Mouse (Mus musculus): ENCODE data around the gene Snx13. TPM values are rescaled to one million over a fixed set of nuclear protein-coding genes. Genes with fewer than 3 reads are reported as not detected.

Gene Snx13
- total RNA-seq, 2 experiments from 2014 or later: 65.7 to 67.8 TPM

GRCm38 (mm10) chr12:35046310-35046998 lies 532 bp upstream of the Snx13 start:
- no peak for DNase-seq

GRCm38 (mm10) chr12:35047320-35048225 lies 587 bp downstream of the Snx13 start:
- peak; percentile 68 to 80 for DNase-seq
- intact Hi-C loops (cut with DNase I): loop anchor here (2.0 to 5.0 kb wide), 2 partner anchors 19 to 55 kb away; no protein-coding TSS in a partner anchor

More at GRCm38 (mm10) chr12:35046310-35046998, 532 bp upstream of the Snx13 start:
- intact Hi-C loops (cut with DNase I): loop anchor here (5.0 kb wide), 1 partner anchor 56 kb away; no protein-coding TSS in a partner anchor

GRCm38 (mm10) chr12:35048891-35049290 lies 1.9 kb downstream of the Snx13 start:
- intact Hi-C loops (cut with DNase I): loop anchor here (2.0 to 5.0 kb wide), 2 partner anchors 18 to 53 kb away; no protein-coding TSS in a partner anchor
- no peak for DNase-seq

GRCm38 (mm10) chr12:35050501-35050900 lies 3.5 kb downstream of the Snx13 start:
- intact Hi-C loops (cut with DNase I): no loop called here
- no peak for DNase-seq

GRCm38 (mm10) chr12:35050964-35051758 lies 4.2 kb downstream of the Snx13 start:
- DNase-seq: no peak

GRCm38 (mm10) chr12:35054420-35054819 lies 7.4 kb downstream of the Snx13 start:
- intact Hi-C loops (cut with DNase I): no loop called here
- DNase-seq: no peak

More at GRCm38 (mm10) chr12:35050964-35051758, 4.2 kb downstream of the Snx13 start:
- intact Hi-C loops (cut with DNase I): no loop called here

- DNase-seq: no peak
- intact Hi-C loops (cut with DNase I): no loop called here
These were observed 8.4 kb downstream of the Snx13 start for GRCm38 (mm10) chr12:35055114-35056095.

- intact Hi-C loops (cut with DNase I): no loop called here
- DNase-seq: no peak
These were observed 16.9 kb downstream of the Snx13 start for GRCm38 (mm10) chr12:35063697-35064468.

- intact Hi-C loops (cut with DNase I): loop anchor here (2.0 kb wide), 1 partner anchor 19 kb away; no protein-coding TSS in a partner anchor
- no peak for DNase-seq
These were observed 20.6 kb downstream of the Snx13 start for GRCm38 (mm10) chr12:35067621-35068020.

GRCm38 (mm10) chr12:35071336-35071735 lies 24.4 kb downstream of the Snx13 start:
- no peak for DNase-seq

GRCm38 (mm10) chr12:35072178-35072577 lies 25.2 kb downstream of the Snx13 start:
- intact Hi-C loops (cut with DNase I): no loop called here
- DNase-seq: no peak

More at GRCm38 (mm10) chr12:35071336-35071735, 24.4 kb downstream of the Snx13 start:
- intact Hi-C loops (cut with DNase I): no loop called here

GRCm38 (mm10) chr12:35075993-35076392 lies 29.0 kb downstream of the Snx13 start:
- DNase-seq: no peak
- intact Hi-C loops (cut with DNase I): no loop called here

- DNase-seq: no peak
These were observed 76.6 kb downstream of the Snx13 start for GRCm38 (mm10) chr12:35123549-35123948.

GRCm38 (mm10) chr12:35153186-35153585 lies 106.2 kb downstream of the Snx13 start:
- intact Hi-C loops (cut with DNase I): no loop called here
- no peak for DNase-seq

More at GRCm38 (mm10) chr12:35123549-35123948, 76.6 kb downstream of the Snx13 start:
- intact Hi-C loops (cut with DNase I): no loop called here

- no peak for DNase-seq
These were observed 107.2 kb downstream of the Snx13 start for GRCm38 (mm10) chr12:35154149-35154548.

GRCm38 (mm10) chr12:35157237-35157636 lies 110.3 kb downstream of the Snx13 start:
- intact Hi-C loops (cut with DNase I): no loop called here
- no peak for DNase-seq

More at GRCm38 (mm10) chr12:35154149-35154548, 107.2 kb downstream of the Snx13 start:
- intact Hi-C loops (cut with DNase I): no loop called here

- intact Hi-C loops (cut with DNase I): no loop called here
- DNase-seq: no peak
These were observed 114.7 kb downstream of the Snx13 start for GRCm38 (mm10) chr12:35161690-35162089.

GRCm38 (mm10) chr12:35170275-35170674 lies 123.3 kb downstream of the Snx13 start:
- no peak for DNase-seq
- intact Hi-C loops (cut with DNase I): no loop called here
